8 mouse cellular contexts compared by ENCODE assay signal in the genomic region with DNA sequence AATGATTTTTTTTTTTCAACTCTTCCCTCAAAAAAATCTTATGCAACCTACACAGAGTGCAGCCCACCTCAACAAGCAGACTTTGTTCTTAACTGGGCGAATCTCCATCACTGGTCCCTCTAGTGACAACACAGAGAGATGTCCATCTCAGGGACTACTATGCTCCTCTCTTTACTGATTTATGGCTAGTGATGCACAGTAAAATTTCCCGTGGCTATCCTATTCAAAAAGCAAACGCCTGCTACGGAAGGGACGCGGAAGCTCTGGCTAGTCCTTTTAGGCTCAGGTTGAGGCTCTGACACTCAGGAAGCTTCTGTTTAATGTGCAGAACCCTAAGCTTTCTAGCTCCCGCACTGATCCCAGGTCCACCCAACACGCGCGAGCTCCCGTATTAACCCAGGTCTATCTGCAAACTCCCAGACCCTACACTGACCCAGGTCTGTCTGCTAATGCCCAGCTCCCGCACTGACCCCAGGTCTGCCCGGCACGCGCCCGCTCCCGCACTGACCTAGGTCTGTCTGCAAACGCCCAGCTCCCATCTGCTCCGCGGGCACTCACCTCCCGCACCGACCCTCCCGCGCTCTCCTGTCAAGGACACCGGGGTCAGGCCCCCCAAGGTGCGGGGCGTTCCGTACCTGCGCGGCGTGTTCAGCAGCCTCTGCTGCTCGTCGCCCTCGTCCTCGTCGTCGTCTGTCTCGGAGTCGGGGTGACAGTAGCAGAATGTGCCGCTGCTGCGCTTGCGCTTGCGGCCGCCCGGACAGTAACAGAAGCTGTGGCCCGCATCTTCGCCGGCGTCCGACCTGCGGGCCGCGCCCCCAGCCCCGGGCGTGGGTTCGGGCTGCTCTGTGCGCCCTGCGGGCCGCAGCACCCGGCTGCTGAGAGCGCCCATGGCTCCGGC. TPM values are rescaled to one million over a fixed set of nuclear protein-coding genes. Genes with fewer than 3 reads are reported as not detected.
DNase-seq lines count a peak whose midpoint lies in the region; ATAC-seq and TF ChIP-seq lines count a peak whose summit lies in the region.

No protein-coding gene starts in this region.

- TF ChIP-seq CTCF in liver, adult 2 months (IDR thresholded peaks at IDR 0.05; ENCODE audit: low read depth, low read length), result no peak

- 0 out of 2 replicates have a peak, but pooled peaks cover 2% of the 10 kb centered on the region for H3K36me3 ChIP-seq in forebrain, embryonic 15.5 days
- peaks cover 2% of the 10 kb centered on the region for H3K36me3 ChIP-seq in hindbrain, embryonic 13.5 days
- H3K36me3 ChIP-seq in liver, adult 2 months (ENCODE audit: control insufficient read depth, insufficient read depth, low read length), result no peaks in the 10 kb centered on the region
- peaks cover 3% of the 10 kb centered on the region for H3K36me3 ChIP-seq in neural tube, embryonic 13.5 days

- DNase-seq in urinary bladder, adult 18-20 months (ENCODE audit: low spot score in 2 of 2), result peak; percentile 15 to 59
- no peak for DNase-seq in urinary bladder, postnatal 4 days (ENCODE audit: low spot score in 2 of 2)
- DNase-seq in c-Kit-positive CD71-positive TER-119-positive erythroid progenitor cells, embryonic 14.5 days (ENCODE audit: low spot score), result peak; percentile 21
- peak; percentile 19 for DNase-seq in liver, adult 2 months (ENCODE audit: extremely low read depth, low read depth, low spot score)
- no peak for DNase-seq in retina, embryonic 14.5 days (ENCODE audit: low spot score)

- TF ChIP-seq POLR2A in liver, adult 2 months (IDR thresholded peaks at IDR 0.05; ENCODE audit: extremely low read depth, insufficient read depth, low read length), result no peak

- H3K9ac ChIP-seq in forebrain, embryonic 15.5 days (replicated peaks), result peak overlapping the region; percentile 89
- H3K9ac ChIP-seq in hindbrain, embryonic 13.5 days, result peak overlapping the region; percentile 95
- H3K9ac ChIP-seq in liver, adult 2 months (ENCODE audit: low read depth, low read length), result peak overlapping the region; percentile 75
- peak overlapping the region; percentile 97 for H3K9ac ChIP-seq in neural tube, embryonic 13.5 days

- H3K4me2 ChIP-seq in forebrain, embryonic 15.5 days (replicated peaks), result peak overlapping the region; percentile 80
- H3K4me2 ChIP-seq in hindbrain, embryonic 13.5 days, result peak overlapping the region; percentile 74
- peak overlapping the region; percentile 91 for H3K4me2 ChIP-seq in neural tube, embryonic 13.5 days

- H3K79me2 ChIP-seq in liver, adult 2 months (ENCODE audit: control insufficient read depth, insufficient read depth, low read length), result peaks cover 9% of the 10 kb centered on the region; the same call in 1 of the 2 replicates

- peak overlapping the region; percentile 91 for H3K27ac ChIP-seq in forebrain, embryonic 15.5 days (replicated peaks)
- H3K27ac ChIP-seq in hindbrain, embryonic 13.5 days, result peak overlapping the region; percentile 97
- no peak overlapping the region for H3K27ac ChIP-seq in liver, adult 2 months (replicated peaks; ENCODE audit: insufficient read depth, low read depth, low read length)
- peak overlapping the region; percentile 97 for H3K27ac ChIP-seq in neural tube, embryonic 13.5 days (replicated peaks)

- no peaks in the 10 kb centered on the region for H3K9me3 ChIP-seq in forebrain, embryonic 15.5 days
- H3K9me3 ChIP-seq in hindbrain, embryonic 13.5 days, result no peaks in the 10 kb centered on the region
- no peaks in the 10 kb centered on the region for H3K9me3 ChIP-seq in neural tube, embryonic 13.5 days

- WGBS in forebrain, embryonic 15.5 days, result under 1% methylated on average over 62 of the region's 62 CpGs
- WGBS in hindbrain, embryonic 13.5 days, result 1% methylated on average over 62 of the region's 62 CpGs
- under 1% methylated on average over 62 of the region's 62 CpGs for WGBS in liver, adult 2 months
- under 1% methylated on average over 62 of the region's 62 CpGs for WGBS in neural tube, embryonic 13.5 days

- H3K4me1 ChIP-seq in forebrain, embryonic 15.5 days, result peaks cover 34% of the 10 kb centered on the region
- H3K4me1 ChIP-seq in hindbrain, embryonic 13.5 days (replicated peaks), result peaks cover 35% of the 10 kb centered on the region
- peaks cover 7% of the 10 kb centered on the region; the same call in 1 of the 2 replicates for H3K4me1 ChIP-seq in liver, adult 2 months (ENCODE audit: control insufficient read depth, insufficient read depth, low read length)
- H3K4me1 ChIP-seq in neural tube, embryonic 13.5 days (replicated peaks), result peaks cover 34% of the 10 kb centered on the region

- H3K27me3 ChIP-seq in forebrain, embryonic 15.5 days, result no peaks in the 10 kb centered on the region
- no peaks in the 10 kb centered on the region for H3K27me3 ChIP-seq in hindbrain, embryonic 13.5 days
- no peaks in the 10 kb centered on the region for H3K27me3 ChIP-seq in liver, adult 2 months (ENCODE audit: control insufficient read depth, insufficient read depth, low read length)
- no peaks in the 10 kb centered on the region for H3K27me3 ChIP-seq in neural tube, embryonic 13.5 days

- ATAC-seq in forebrain, embryonic 15.5 days (replicated peaks), result peak; percentile 49
- ATAC-seq in hindbrain, embryonic 13.5 days (ENCODE audit: low FRiP score), result peak; percentile 70
- peak; percentile 78 for ATAC-seq in neural tube, embryonic 13.5 days (ENCODE audit: low read depth)

- H3K4me3 ChIP-seq in forebrain, embryonic 15.5 days, result peak overlapping the region; percentile 93
- peak overlapping the region; percentile 97 for H3K4me3 ChIP-seq in hindbrain, embryonic 13.5 days
- peak overlapping the region; percentile 86 for H3K4me3 ChIP-seq in liver, adult 2 months (ENCODE audit: insufficient read depth, low read depth, low read length)
- H3K4me3 ChIP-seq in neural tube, embryonic 13.5 days, result peak overlapping the region; percentile 98

RNA-seq across cellular contexts. Expression of a gene that starts 0.7 kb away (rescaled TPM):
- 48.3 TPM in 2 replicates for polyA plus RNA-seq in forebrain, embryonic 15.5 days (2015; fragmentation: Nextera tagmentation; extraction: Ambion mirVana)
- 39.7 and 44.2 TPM in 2 replicates for polyA plus RNA-seq in hindbrain, embryonic 13.5 days (2015; fragmentation: Nextera tagmentation; extraction: Ambion mirVana)
- 6.4 and 8.3 TPM in 2 replicates for total RNA-seq in liver, adult 2 months (2014; rRNA removed)
- 3.4 and 4.0 TPM in 2 replicates for polyA plus RNA-seq in liver, adult 2 months (2012; rRNA removed)
- 48.9 and 50.8 TPM in 2 replicates for polyA plus RNA-seq in neural tube, embryonic 13.5 days (2015; fragmentation: Nextera tagmentation; extraction: Ambion mirVana)

RNA-seq across cellular contexts. Expression of a gene that starts 48.2 kb away (rescaled TPM):
- polyA plus RNA-seq in forebrain, embryonic 15.5 days (2015; fragmentation: Nextera tagmentation; extraction: Ambion mirVana), result 113 and 124 TPM in 2 replicates
- polyA plus RNA-seq in hindbrain, embryonic 13.5 days (2015; fragmentation: Nextera tagmentation; extraction: Ambion mirVana), result 116 and 122 TPM in 2 replicates
- total RNA-seq in liver, adult 2 months (2014; rRNA removed), result 14.3 and 18.7 TPM in 2 replicates
- 6.6 and 8.6 TPM in 2 replicates for polyA plus RNA-seq in liver, adult 2 months (2012; rRNA removed)
- polyA plus RNA-seq in neural tube, embryonic 13.5 days (2015; fragmentation: Nextera tagmentation; extraction: Ambion mirVana), result 101 and 112 TPM in 2 replicates

Comparison
In these comparisons a context has a peak if more than half of its experiments do, and no peak if none do; other contexts are left out.
1. DNase-seq: peak in urinary bladder, adult 18-20 months (2 of 2), c-Kit-positive CD71-positive TER-119-positive erythroid progenitor cells, embryonic 14.5 days (single experiment) and liver, adult 2 months (single experiment); none in urinary bladder, postnatal 4 days (0 of 2) and retina, embryonic 14.5 days (single experiment).
2. RNA of a gene that starts 48.2 kb away (polyA plus RNA-seq): 116 to 122 TPM in hindbrain, embryonic 13.5 days, 113 to 124 TPM in forebrain, embryonic 15.5 days and 101 to 112 TPM in neural tube, embryonic 13.5 days; 6.6 to 8.6 TPM in liver, adult 2 months; every median in the first group is over 10 times any median in the second.
3. Peak in every context shown above with its lines, with median percentiles within 50 percentile points of each other: ATAC-seq, H3K4me2 ChIP-seq, H3K4me3 ChIP-seq and H3K9ac ChIP-seq.